Mouse (Mus musculus): ENCODE measurements around the gene Fbxw9. TPM values are rescaled to one million over a fixed set of nuclear protein-coding genes. Genes with fewer than 3 reads are reported as not detected.

Gene Fbxw9
- polyA plus RNA-seq, 1 experiment from 2014 or later, result 22.1 TPM

DNA sequence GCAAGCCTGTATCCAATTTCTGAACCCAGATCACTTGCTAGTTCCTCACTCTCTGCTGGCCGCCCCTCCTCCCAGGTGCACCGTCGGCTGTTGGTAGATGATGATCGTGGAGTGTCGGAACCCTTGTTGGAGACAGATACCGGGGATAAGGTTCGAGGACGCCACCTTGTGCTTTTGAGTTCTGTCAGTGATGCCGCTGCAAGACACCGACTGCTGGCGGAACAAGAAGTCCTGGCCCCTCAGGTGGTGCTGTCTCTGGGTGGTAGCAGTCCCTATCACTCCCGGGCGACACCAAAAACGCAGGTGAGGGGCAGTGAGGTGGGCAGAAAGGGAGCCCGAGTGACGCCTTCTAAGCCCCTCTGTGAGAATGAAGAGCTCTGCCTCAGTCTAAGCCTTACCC lies 36.3 kb downstream of the Fbxw9 start:
- H3K9me3 ChIP-seq (ENCODE audit: control insufficient read depth), result no peaks in the 10 kb centered on the region
- no peak overlapping the region for H3K4me2 ChIP-seq (replicated peaks; ENCODE audit: low read depth)
- no peaks in the 10 kb centered on the region for H3K4me1 ChIP-seq (replicated peaks; ENCODE audit: control insufficient read depth, insufficient read depth, low read length)
- H3K36me3 ChIP-seq (ENCODE audit: control insufficient read depth, insufficient read depth), result peaks cover 66% of the 10 kb centered on the region
- no peak overlapping the region for H3K27ac ChIP-seq (ENCODE audit: low read depth, low read length)
- no peak overlapping the region for H3K4me3 ChIP-seq (ENCODE audit: low read depth, low read length)
- no peak overlapping the region for H3K9ac ChIP-seq (ENCODE audit: low read depth, low read length)
- 91% methylated on average over 16 of the region's 16 CpGs for WGBS
- no peak for TF ChIP-seq CTCF (IDR thresholded peaks at IDR 0.05; ENCODE audit: low read depth)
- no peaks in the 10 kb centered on the region for H3K27me3 ChIP-seq (replicated peaks; ENCODE audit: control insufficient read depth, insufficient read depth, low read length)
- ATAC-seq, result no peak

DNA sequence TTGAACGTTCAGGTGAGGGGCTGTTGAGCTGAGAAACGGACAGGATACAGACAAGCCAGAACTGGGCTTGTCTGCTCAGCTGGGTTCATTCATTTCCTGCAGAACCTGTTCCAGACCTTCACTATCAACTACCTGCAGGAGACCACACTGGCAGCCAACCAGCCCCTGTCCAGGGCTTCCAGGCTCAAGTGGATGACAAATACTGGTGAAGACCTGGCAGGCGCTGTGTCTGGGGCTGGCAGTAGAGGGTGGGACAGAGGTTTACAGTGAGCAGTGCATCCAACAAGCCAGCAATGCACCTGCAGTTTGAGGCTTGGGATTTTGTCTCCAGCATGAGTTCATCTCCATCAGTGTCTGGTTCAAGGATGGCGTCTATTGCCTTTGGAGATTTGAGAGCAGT lies 37.0 kb downstream of the Fbxw9 start:
- WGBS, result 84% methylated on average over 4 of the region's 4 CpGs
- H3K4me2 ChIP-seq (replicated peaks; ENCODE audit: low read depth), result no peak overlapping the region
- peaks cover 60% of the 10 kb centered on the region for H3K36me3 ChIP-seq (ENCODE audit: control insufficient read depth, insufficient read depth)
- H3K9ac ChIP-seq (ENCODE audit: low read depth, low read length), result no peak overlapping the region
- H3K27ac ChIP-seq (ENCODE audit: low read depth, low read length), result no peak overlapping the region
- H3K4me3 ChIP-seq (ENCODE audit: low read depth, low read length), result no peak overlapping the region
- ATAC-seq, result no peak
- no peak for TF ChIP-seq CTCF (IDR thresholded peaks at IDR 0.05; ENCODE audit: low read depth)
- H3K27me3 ChIP-seq (replicated peaks; ENCODE audit: control insufficient read depth, insufficient read depth, low read length), result no peaks in the 10 kb centered on the region
- H3K9me3 ChIP-seq (ENCODE audit: control insufficient read depth), result no peaks in the 10 kb centered on the region
- no peaks in the 10 kb centered on the region for H3K4me1 ChIP-seq (replicated peaks; ENCODE audit: control insufficient read depth, insufficient read depth, low read length)

DNA sequence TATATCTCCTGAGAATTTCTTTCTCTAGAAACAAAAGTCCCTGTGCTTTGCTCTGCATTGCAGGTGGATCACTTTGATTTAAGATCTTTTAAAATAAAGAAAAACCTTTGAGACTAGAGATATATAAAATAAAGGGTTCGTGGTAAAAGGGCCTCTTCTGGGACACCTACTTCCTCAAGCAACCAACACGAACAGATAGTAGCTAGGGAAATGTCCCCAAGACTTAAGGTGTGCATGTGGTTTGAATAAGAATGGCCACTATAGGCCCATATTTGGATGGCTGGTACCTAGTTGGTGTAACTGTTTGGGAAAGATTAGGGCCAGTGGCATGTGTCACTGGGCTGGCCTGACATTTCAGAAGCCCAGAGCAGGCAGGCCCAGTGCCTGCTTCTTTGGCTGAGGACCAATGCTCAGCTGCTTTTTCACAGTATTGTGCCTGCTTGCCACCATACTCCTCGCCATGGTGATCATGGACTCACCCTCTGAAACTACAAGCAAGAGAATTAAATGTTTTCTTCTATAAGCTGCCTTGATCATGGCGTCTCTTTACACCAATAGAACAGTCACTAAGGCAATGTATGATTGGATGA lies 40.3 kb downstream of the Fbxw9 start:
- H3K9me3 ChIP-seq (ENCODE audit: control insufficient read depth), result no peaks in the 10 kb centered on the region
- no peaks in the 10 kb centered on the region for H3K27me3 ChIP-seq (replicated peaks; ENCODE audit: control insufficient read depth, insufficient read depth, low read length)
- 87% methylated on average over 4 of the region's 4 CpGs for WGBS
- no peak overlapping the region for H3K9ac ChIP-seq (ENCODE audit: low read depth, low read length)
- ATAC-seq, result no peak
- H3K27ac ChIP-seq (ENCODE audit: low read depth, low read length), result no peak overlapping the region
- no peak overlapping the region for H3K4me3 ChIP-seq (ENCODE audit: low read depth, low read length)
- TF ChIP-seq CTCF (IDR thresholded peaks at IDR 0.05; ENCODE audit: low read depth), result no peak
- no peaks in the 10 kb centered on the region for H3K4me1 ChIP-seq (replicated peaks; ENCODE audit: control insufficient read depth, insufficient read depth, low read length)
- no peak overlapping the region for H3K4me2 ChIP-seq (replicated peaks; ENCODE audit: low read depth)
- H3K36me3 ChIP-seq (ENCODE audit: control insufficient read depth, insufficient read depth), result peaks cover 29% of the 10 kb centered on the region

DNA sequence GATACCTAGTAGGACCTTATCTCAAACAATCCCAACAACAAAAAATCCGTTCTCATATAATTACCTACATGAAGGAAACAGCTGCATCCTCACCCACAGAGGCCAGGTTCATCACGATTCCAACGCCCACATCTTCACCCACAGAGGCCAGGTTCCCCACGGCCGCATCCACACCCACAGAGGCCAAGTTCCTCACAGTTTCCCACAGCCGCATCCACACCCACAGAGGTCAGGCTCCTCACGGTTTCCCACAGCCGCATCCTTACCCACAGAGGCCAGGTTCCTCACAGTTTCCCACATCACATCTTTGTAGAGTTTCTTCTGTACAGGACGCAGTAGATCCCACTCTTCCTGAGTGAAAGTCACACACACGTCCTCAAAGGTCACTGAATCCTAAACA lies 53.4 kb downstream of the Fbxw9 start:
- 96% methylated on average over 10 of the region's 10 CpGs for whole genome bisulfite sequencing
- Histone ChIP-seq H3K36me3 (ENCODE audit: control insufficient read depth, insufficient read depth) (peaks cover 29% of the 10 kb centered on the region), H3K27me3 (replicated peaks; ENCODE audit: control insufficient read depth, insufficient read depth, low read length) (no peaks in the 10 kb centered on the region), H3K9ac (ENCODE audit: low read depth, low read length) (no peak overlapping the region), H3K4me1 (replicated peaks; ENCODE audit: control insufficient read depth, insufficient read depth, low read length) (no peaks in the 10 kb centered on the region), H3K27ac (ENCODE audit: low read depth, low read length) (no peak overlapping the region), H3K4me2 (replicated peaks; ENCODE audit: low read depth) (no peak overlapping the region), H3K9me3 (ENCODE audit: control insufficient read depth) (no peaks in the 10 kb centered on the region), H3K4me3 (ENCODE audit: low read depth, low read length) (no peak overlapping the region)
- ATAC-seq, result no peak
- no peak for TF ChIP-seq CTCF (IDR thresholded peaks at IDR 0.05; ENCODE audit: low read depth)

DNA sequence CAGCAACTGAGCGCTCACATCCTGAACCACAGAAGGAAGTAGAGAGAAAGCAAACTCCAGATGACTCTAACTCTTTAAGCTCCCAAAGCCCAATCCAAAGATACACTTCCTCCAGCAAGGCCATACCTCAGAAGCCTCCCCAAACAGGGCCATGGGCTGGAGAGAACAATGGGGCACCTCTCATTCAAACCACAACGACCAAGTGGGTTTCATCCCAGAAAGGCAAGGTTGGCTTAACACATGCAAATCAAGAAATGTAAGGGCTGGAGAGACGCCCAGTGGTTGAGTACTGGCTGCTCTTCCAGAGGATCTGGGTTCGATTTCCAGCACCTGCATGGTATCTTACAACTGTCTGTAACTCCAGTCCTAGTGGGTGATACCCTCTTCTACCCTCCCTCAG lies 55.6 kb downstream of the Fbxw9 start:
- H3K27ac ChIP-seq (ENCODE audit: low read depth, low read length), result no peak overlapping the region
- H3K27me3 ChIP-seq (replicated peaks; ENCODE audit: control insufficient read depth, insufficient read depth, low read length), result no peaks in the 10 kb centered on the region
- TF ChIP-seq CTCF (IDR thresholded peaks at IDR 0.05; ENCODE audit: low read depth), result no peak
- no peaks in the 10 kb centered on the region for H3K4me1 ChIP-seq (replicated peaks; ENCODE audit: control insufficient read depth, insufficient read depth, low read length)
- no peak for ATAC-seq
- H3K9ac ChIP-seq (ENCODE audit: low read depth, low read length), result no peak overlapping the region
- H3K4me3 ChIP-seq (ENCODE audit: low read depth, low read length), result no peak overlapping the region
- peaks cover 19% of the 10 kb centered on the region for H3K36me3 ChIP-seq (ENCODE audit: control insufficient read depth, insufficient read depth)
- 89% methylated on average over 4 of the region's 4 CpGs for WGBS
- no peak overlapping the region for H3K4me2 ChIP-seq (replicated peaks; ENCODE audit: low read depth)
- no peaks in the 10 kb centered on the region for H3K9me3 ChIP-seq (ENCODE audit: control insufficient read depth)

Small RNA genes within 50 kb of the gene (microRNA-seq; reads per million reads assigned to microRNA genes)
- gene Gm23388 (not detected), gene Mir7070 (not detected)

Other genes starting within 250 kb of the Fbxw9 start
- gene Dand5, start 237.2 kb upstream of the Fbxw9 start, polyA plus RNA-seq (2015; fragmentation: Nextera tagmentation; extraction: Ambion mirVana), result 1.9 and 2.2 TPM in 2 replicates
- gene Gadd45gip1, start 228.5 kb upstream of the Fbxw9 start, polyA plus RNA-seq (2015; fragmentation: Nextera tagmentation; extraction: Ambion mirVana), result 36.3 and 37.6 TPM in 2 replicates
- gene Rad23a, start 219.4 kb upstream of the Fbxw9 start, polyA plus RNA-seq (2015; fragmentation: Nextera tagmentation; extraction: Ambion mirVana), result 67.8 and 74.2 TPM in 2 replicates
- gene Calr, start 213.1 kb upstream of the Fbxw9 start, polyA plus RNA-seq (2015; fragmentation: Nextera tagmentation; extraction: Ambion mirVana), result 474 and 507 TPM in 2 replicates
- 27.3 and 28.3 TPM in 2 replicates for gene Farsa, start 203.1 kb upstream of the Fbxw9 start, polyA plus RNA-seq (2015; fragmentation: Nextera tagmentation; extraction: Ambion mirVana)
- 27.1 and 32.7 TPM in 2 replicates for gene Syce2, start 187.9 kb upstream of the Fbxw9 start, polyA plus RNA-seq (2015; fragmentation: Nextera tagmentation; extraction: Ambion mirVana)
- 15.3 and 15.5 TPM in 2 replicates for gene Gcdh, start 166.1 kb upstream of the Fbxw9 start, polyA plus RNA-seq (2015; fragmentation: Nextera tagmentation; extraction: Ambion mirVana)
- 0.56 and 0.63 TPM in 2 replicates for gene Klf1, start 158.1 kb upstream of the Fbxw9 start, polyA plus RNA-seq (2015; fragmentation: Nextera tagmentation; extraction: Ambion mirVana)
- 8.9 and 11.0 TPM in 2 replicates for gene Dnase2a, start 151.5 kb upstream of the Fbxw9 start, polyA plus RNA-seq (2015; fragmentation: Nextera tagmentation; extraction: Ambion mirVana)
- gene Mast1, start 122.7 kb upstream of the Fbxw9 start, polyA plus RNA-seq (2015; fragmentation: Nextera tagmentation; extraction: Ambion mirVana), result 1.1 TPM in 2 replicates
- gene Rtbdn, start 113.1 kb upstream of the Fbxw9 start, polyA plus RNA-seq (2015; fragmentation: Nextera tagmentation; extraction: Ambion mirVana), result 0.12 TPM in 2 replicates
- gene Gm49661, start 90.6 kb upstream of the Fbxw9 start, polyA plus RNA-seq (2015; fragmentation: Nextera tagmentation; extraction: Ambion mirVana), result 1.3 and 2.1 TPM in 2 replicates
- gene Prdx2, start 90.5 kb upstream of the Fbxw9 start, polyA plus RNA-seq (2015; fragmentation: Nextera tagmentation; extraction: Ambion mirVana), result 313 and 319 TPM in 2 replicates
- 53.2 and 57.6 TPM in 2 replicates for gene Rnaseh2a, start 90.3 kb upstream of the Fbxw9 start, polyA plus RNA-seq (2015; fragmentation: Nextera tagmentation; extraction: Ambion mirVana)
- 42.8 and 47.6 TPM in 2 replicates for gene Junb, start 81.3 kb upstream of the Fbxw9 start, polyA plus RNA-seq (2015; fragmentation: Nextera tagmentation; extraction: Ambion mirVana)
- 68.6 and 75.4 TPM in 2 replicates for gene Hook2, start 69.5 kb upstream of the Fbxw9 start, polyA plus RNA-seq (2015; fragmentation: Nextera tagmentation; extraction: Ambion mirVana)
- 0.66 TPM in 1 of 2 replicates, not detected in the other for gene Best2, start 45.5 kb upstream of the Fbxw9 start, polyA plus RNA-seq (2015; fragmentation: Nextera tagmentation; extraction: Ambion mirVana)
- 98.4 and 105 TPM in 2 replicates for gene Asna1, start 34.8 kb upstream of the Fbxw9 start, polyA plus RNA-seq (2015; fragmentation: Nextera tagmentation; extraction: Ambion mirVana)
- 121 and 122 TPM in 2 replicates for gene Trir, start 33.2 kb upstream of the Fbxw9 start, polyA plus RNA-seq (2015; fragmentation: Nextera tagmentation; extraction: Ambion mirVana)
- 9.8 and 10.9 TPM in 2 replicates for gene Tnpo2, start 23.1 kb upstream of the Fbxw9 start, polyA plus RNA-seq (2015; fragmentation: Nextera tagmentation; extraction: Ambion mirVana)
- gene Gm5741, start 7.9 kb downstream of the Fbxw9 start, polyA plus RNA-seq (2015; fragmentation: Nextera tagmentation; extraction: Ambion mirVana), result 0.60 TPM in 1 of 2 replicates, not detected in the other
- gene Dhps, start 11.7 kb downstream of the Fbxw9 start, polyA plus RNA-seq (2015; fragmentation: Nextera tagmentation; extraction: Ambion mirVana), result 46.6 and 54.9 TPM in 2 replicates
- gene Wdr83os, start 20.7 kb downstream of the Fbxw9 start, polyA plus RNA-seq (2015; fragmentation: Nextera tagmentation; extraction: Ambion mirVana), result 93.1 and 93.6 TPM in 2 replicates
- gene Wdr83, start 21.3 kb downstream of the Fbxw9 start, polyA plus RNA-seq (2015; fragmentation: Nextera tagmentation; extraction: Ambion mirVana), result 23.0 and 25.5 TPM in 2 replicates
- gene Man2b1, start 23.2 kb downstream of the Fbxw9 start, polyA plus RNA-seq (2015; fragmentation: Nextera tagmentation; extraction: Ambion mirVana), result 80.9 and 87.5 TPM in 2 replicates
- 0.99 and 1.4 TPM in 2 replicates for gene Zfp791, start 63.0 kb downstream of the Fbxw9 start, polyA plus RNA-seq (2015; fragmentation: Nextera tagmentation; extraction: Ambion mirVana)
- not detected in 2 replicates for gene Cks1brt, start 91.9 kb downstream of the Fbxw9 start, polyA plus RNA-seq (2015; fragmentation: Nextera tagmentation; extraction: Ambion mirVana)
- not detected in 2 replicates for gene Olfr371, start 165.9 kb downstream of the Fbxw9 start, polyA plus RNA-seq (2015; fragmentation: Nextera tagmentation; extraction: Ambion mirVana)
- 32.6 and 34.5 TPM in 2 replicates for gene Orc6, start 239.6 kb downstream of the Fbxw9 start, polyA plus RNA-seq (2015; fragmentation: Nextera tagmentation; extraction: Ambion mirVana)
- gene Vps35, start 239.7 kb downstream of the Fbxw9 start, polyA plus RNA-seq (2015; fragmentation: Nextera tagmentation; extraction: Ambion mirVana), result 124 and 133 TPM in 2 replicates

All from intestine, postnatal 0 days (tissue).